Mouse (Mus musculus): ENCODE data around the gene Olfr130. TPM values are rescaled to one million over a fixed set of nuclear protein-coding genes. Genes with fewer than 3 reads are reported as not detected.

Olfr130 gene
- not detected in 3 replicates for total RNA-seq (2017)

GRCm38 (mm10) chr17:38063621-38064020, at the start of gene Olfr130:
Gene Olfr130, plus strand, starts transcription at chr17:38063921.
- no peak for ATAC-seq (replicated peaks; ENCODE audit: insufficient number of reproducible peaks, low FRiP score, low TSS enrichment, poor library complexity, severe bottlenecking)

- no peak for ATAC-seq (replicated peaks; ENCODE audit: insufficient number of reproducible peaks, low FRiP score, low TSS enrichment, poor library complexity, severe bottlenecking)
These were observed 47.4 kb upstream of the Olfr130 start for GRCm38 (mm10) chr17:38016341-38016740.

GRCm38 (mm10) chr17:38026297-38026696, 37.4 kb upstream of the Olfr130 start:
- no peak for ATAC-seq (replicated peaks; ENCODE audit: insufficient number of reproducible peaks, low FRiP score, low TSS enrichment, poor library complexity, severe bottlenecking)

GRCm38 (mm10) chr17:38059979-38060378, 3.7 kb upstream of the Olfr130 start, which contains the start of gene Olfr129:
Gene Olfr129, minus strand, starts transcription at chr17:38060079.
- ATAC-seq (replicated peaks; ENCODE audit: insufficient number of reproducible peaks, low FRiP score, low TSS enrichment, poor library complexity, severe bottlenecking), result no peak

- no peak for ATAC-seq (replicated peaks; ENCODE audit: insufficient number of reproducible peaks, low FRiP score, low TSS enrichment, poor library complexity, severe bottlenecking)
These were observed 18.6 kb downstream of the Olfr130 start for GRCm38 (mm10) chr17:38082364-38082763.

GRCm38 (mm10) chr17:38088593-38088992, 24.9 kb downstream of the Olfr130 start, which contains the start of gene Olfr131:
Gene Olfr131, minus strand, starts transcription at chr17:38088693.
- ATAC-seq (replicated peaks; ENCODE audit: insufficient number of reproducible peaks, low FRiP score, low TSS enrichment, poor library complexity, severe bottlenecking), result no peak

Other genes starting within 250 kb of the Olfr130 start
- not detected in 3 replicates for gene Olfr125, start 231.0 kb upstream of the Olfr130 start, total RNA-seq (2017)
- gene Olfr126, start 216.4 kb upstream of the Olfr130 start, total RNA-seq (2017), result not detected in 3 replicates
- not detected in 3 replicates for gene Olfr127, start 163.5 kb upstream of the Olfr130 start, total RNA-seq (2017)
- gene Olfr128, start 143.4 kb upstream of the Olfr130 start, total RNA-seq (2017), result not detected in 3 replicates
- gene Olfr761, start 110.8 kb upstream of the Olfr130 start, total RNA-seq (2017), result not detected in 3 replicates
- gene Olfr129, start 3.8 kb upstream of the Olfr130 start, total RNA-seq (2017), result not detected in 3 replicates
- not detected in 3 replicates for gene Olfr131, start 24.8 kb downstream of the Olfr130 start, total RNA-seq (2017)
- not detected in 3 replicates for gene Olfr132, start 70.6 kb downstream of the Olfr130 start, total RNA-seq (2017)
- gene Olfr133, start 81.4 kb downstream of the Olfr130 start, total RNA-seq (2017), result not detected in 3 replicates
- not detected in 3 replicates for gene Olfr134, start 107.5 kb downstream of the Olfr130 start, total RNA-seq (2017)
- not detected in 3 replicates for gene Olfr135, start 140.4 kb downstream of the Olfr130 start, total RNA-seq (2017)
- gene Olfr138, start 197.1 kb downstream of the Olfr130 start, total RNA-seq (2017), result not detected in 3 replicates
- gene Olfr137, start 243.6 kb downstream of the Olfr130 start, total RNA-seq (2017), result not detected in 3 replicates